Mouse (Mus musculus): ENCODE data around the gene Fgfr2.

GRCm38 (mm10) chr7:132996391-132996790 lies 126.8 kb downstream of the Fgfr2 start:
- TF ChIP-seq CTCF (IDR thresholded peaks at IDR 0.05) (peak; percentile 75), EP300 (IDR thresholded peaks at IDR 0.05) (no peak)
